Mouse (Mus musculus) heart, embryonic 15.5 days (tissue): Measurements from ENCODE around the gene Prlr. TPM values are rescaled to one million over a fixed set of nuclear protein-coding genes. Genes with fewer than 3 reads are reported as not detected.

Experiments used
- ATAC-seq: fragments of 200-750 bp; cut with Nextera tagmentation; replicated peaks from 2 replicates; pipeline ENCODE4 v1.8.0; 2017; ENCODE audit warnings: low read depth, moderate TSS enrichment; ENCODE audit not compliant: insufficient number of reproducible peaks, insufficient read depth, low FRiP score
- H3K27ac ChIP-seq: fragments of 300-500 bp; sonication (generic); 2 replicates; pipeline ENCODE4 v1.5.1; 2015; ENCODE audit warnings: mild to moderate bottlenecking, inconsistent platforms
- H3K27me3 ChIP-seq: fragments of 300-500 bp; sonication (generic); 2 replicates; pipeline ENCODE4 v1.6.1; 2015; ENCODE audit warnings: inconsistent platforms
- H3K36me3 ChIP-seq: fragments of 300-500 bp; sonication (generic); 2 replicates; pipeline ENCODE4 v1.6.1; 2015; ENCODE audit warnings: mild to moderate bottlenecking, inconsistent platforms
- H3K4me1 ChIP-seq: fragments of 300-500 bp; sonication (generic); replicated peaks from 2 replicates; pipeline ENCODE4 v1.6.1; 2015; ENCODE audit warnings: inconsistent platforms
- H3K4me2 ChIP-seq: fragments of 300-500 bp; sonication (generic); 2 replicates; pipeline ENCODE4 v1.6.1; 2015; ENCODE audit warnings: inconsistent platforms, mild to moderate bottlenecking, moderate library complexity
- H3K4me3 ChIP-seq: fragments of 300-500 bp; sonication (generic); 2 replicates; pipeline ENCODE4 v1.5.1; 2015; ENCODE audit warnings: mild to moderate bottlenecking, inconsistent platforms
- H3K9ac ChIP-seq: fragments of 300-500 bp; sonication (generic); 2 replicates; pipeline ENCODE4 v1.6.1; 2015; ENCODE audit warnings: mild to moderate bottlenecking, inconsistent platforms
- H3K9me3 ChIP-seq: fragments of 300-500 bp; sonication (generic); replicated peaks from 2 replicates; pipeline ENCODE4 v1.6.1; 2016; ENCODE audit warnings: inconsistent platforms
- WGBS: fragments of 180-500 bp; shearing (Covaris S2); methylation state at CpG from one replicate; pipeline ENCODE4 v1.1.7; 2015; ENCODE audit warnings: mixed read lengths; 5-methylcytosine and 5-hydroxymethylcytosine counted together
- polyA plus RNA-seq: library from polyadenylated mRNA; unstranded; fragments of >200 nt; fragmentation: Nextera tagmentation; extraction: Ambion mirVana; gene quantifications from 2 replicates; pipeline ENCODE4 v1.2.1, GENCODE M21; 2015

Gene Prlr
- polyA plus RNA-seq, 1 experiment from 2014 or later, result 1.9 TPM

DNA sequence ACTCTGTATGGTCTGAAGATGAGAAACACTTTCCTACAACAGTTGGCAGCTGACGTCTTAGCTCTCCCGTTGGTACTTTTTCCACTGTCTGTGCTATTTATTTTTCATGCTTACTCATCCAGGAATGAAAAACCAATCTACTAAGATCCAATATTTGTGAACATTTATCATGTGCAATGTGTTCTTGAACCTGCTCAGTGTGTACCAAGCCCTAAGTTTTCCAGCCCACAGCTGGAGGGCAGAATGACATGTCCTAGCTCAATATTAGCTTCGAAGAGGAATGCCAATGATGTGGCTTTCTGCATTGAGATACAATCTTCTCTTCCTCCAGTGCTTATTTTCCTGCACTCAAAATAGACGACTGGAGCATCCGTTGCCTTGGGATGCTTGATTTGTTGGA lies 24.0 kb downstream of the Prlr start:
- Histone ChIP-seq H3K9ac (no peak overlapping the region), H3K27me3 (no peaks in the 10 kb centered on the region), H3K4me2 (no peak overlapping the region), H3K9me3 (no peaks in the 10 kb centered on the region), H3K4me3 (no peak overlapping the region), H3K27ac (no peak overlapping the region), H3K36me3 (no peaks in the 10 kb centered on the region), H3K4me1 (no peaks in the 10 kb centered on the region)
- WGBS, result 73% methylated on average over 5 of the region's 5 CpGs
- ATAC-seq, result no peak

DNA sequence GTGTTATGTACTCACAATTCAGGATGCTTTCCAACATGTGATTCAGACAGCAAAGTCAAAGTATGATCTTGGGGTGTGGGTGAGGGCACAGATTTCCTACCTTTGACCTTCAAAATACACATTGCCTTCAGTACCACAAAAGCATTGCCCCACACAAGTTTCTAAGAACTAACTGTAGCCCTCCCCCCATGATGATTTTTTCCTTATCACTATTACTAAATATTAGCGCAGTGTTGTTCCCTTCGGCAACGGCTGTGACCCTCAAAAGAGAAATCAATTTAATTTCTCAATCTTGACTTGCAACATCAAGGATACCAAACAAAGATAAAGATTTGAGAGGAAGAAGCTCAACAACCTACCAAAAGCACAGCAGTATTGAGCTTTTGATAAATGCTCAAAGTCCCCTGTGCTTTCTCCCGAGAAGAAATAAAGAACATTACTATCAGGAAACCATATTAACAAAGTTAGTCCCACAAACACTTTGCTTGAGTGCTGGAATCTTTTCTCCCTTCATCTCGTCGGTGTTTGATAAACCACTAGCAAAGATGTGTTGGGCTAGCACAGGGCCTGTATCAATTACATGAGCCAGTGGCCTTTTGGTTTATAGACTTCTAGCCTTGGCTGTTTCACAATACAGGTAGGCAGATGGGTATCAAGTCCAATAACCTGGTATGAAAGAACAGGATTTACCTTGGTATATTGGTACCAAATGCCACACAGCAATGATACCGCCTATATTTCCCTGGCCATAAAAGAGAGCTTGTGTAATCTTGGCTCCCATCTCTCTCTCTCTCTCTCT lies 25.7 kb downstream of the Prlr start:
- no peak overlapping the region for H3K4me3 ChIP-seq
- no peak for ATAC-seq

DNA sequence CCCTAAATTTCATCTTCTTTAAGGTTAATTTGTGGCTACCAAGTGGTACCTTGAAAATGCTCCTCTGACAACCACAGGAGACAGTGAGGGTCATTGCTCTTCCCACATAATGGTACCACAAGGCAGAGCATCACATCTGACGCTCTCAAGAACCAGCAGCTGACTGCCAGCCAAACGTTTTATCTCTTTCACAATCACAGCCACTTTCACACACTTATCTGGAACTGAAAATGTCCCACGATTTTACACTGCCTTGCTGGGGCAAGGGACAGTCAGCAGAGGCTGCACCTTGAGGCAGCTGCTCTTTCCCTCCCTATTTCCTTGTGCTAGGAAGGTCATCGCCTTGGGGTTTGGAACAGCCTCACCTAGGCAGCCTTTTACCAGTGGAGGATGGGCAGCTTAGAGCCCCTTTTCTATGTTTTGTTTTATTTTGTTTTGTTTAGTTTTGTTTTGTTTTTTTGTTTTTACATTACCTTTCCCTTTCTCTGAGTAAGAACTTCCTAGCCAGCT lies 33.3 kb downstream of the Prlr start:
- no peak for ATAC-seq
- Histone ChIP-seq H3K4me2 (no peak overlapping the region), H3K27me3 (no peaks in the 10 kb centered on the region), H3K4me1 (no peaks in the 10 kb centered on the region), H3K9me3 (no peaks in the 10 kb centered on the region), H3K4me3 (no peak overlapping the region), H3K9ac (no peak overlapping the region), H3K27ac (no peak overlapping the region), H3K36me3 (no peaks in the 10 kb centered on the region)
- 36% methylated on average over 4 of the region's 4 CpGs for WGBS

More for the DNA sequence above, 25.7 kb downstream of the Prlr start:
- 84% methylated on average over 7 of the region's 7 CpGs for WGBS
- no peaks in the 10 kb centered on the region for H3K27me3 ChIP-seq
- no peak overlapping the region for H3K27ac ChIP-seq
- H3K36me3 ChIP-seq, result no peaks in the 10 kb centered on the region
- H3K9me3 ChIP-seq, result no peaks in the 10 kb centered on the region
- H3K4me1 ChIP-seq, result no peaks in the 10 kb centered on the region
- H3K4me2 ChIP-seq, result no peak overlapping the region
- no peak overlapping the region for H3K9ac ChIP-seq

DNA sequence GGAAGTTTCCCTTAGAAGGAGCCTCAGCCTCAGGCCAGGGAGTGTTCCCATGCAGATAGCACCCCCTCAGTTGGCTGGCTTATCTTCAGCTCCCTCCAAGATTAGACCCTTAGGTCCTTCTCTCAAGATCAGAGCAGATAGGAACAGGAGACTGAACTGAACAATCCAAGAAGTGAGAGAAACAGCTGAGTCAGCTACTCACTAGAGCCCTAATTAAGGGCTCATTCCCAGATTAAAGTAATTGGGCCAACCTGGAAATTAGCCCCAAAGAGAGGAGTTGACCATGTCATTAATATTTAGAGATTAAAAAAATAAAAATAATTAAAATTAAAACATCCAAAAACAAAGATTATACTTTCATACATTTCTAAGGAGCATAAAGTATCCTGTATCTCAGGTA lies 35.0 kb downstream of the Prlr start:
- H3K4me3 ChIP-seq, result no peak overlapping the region
- ATAC-seq, result no peak

DNA sequence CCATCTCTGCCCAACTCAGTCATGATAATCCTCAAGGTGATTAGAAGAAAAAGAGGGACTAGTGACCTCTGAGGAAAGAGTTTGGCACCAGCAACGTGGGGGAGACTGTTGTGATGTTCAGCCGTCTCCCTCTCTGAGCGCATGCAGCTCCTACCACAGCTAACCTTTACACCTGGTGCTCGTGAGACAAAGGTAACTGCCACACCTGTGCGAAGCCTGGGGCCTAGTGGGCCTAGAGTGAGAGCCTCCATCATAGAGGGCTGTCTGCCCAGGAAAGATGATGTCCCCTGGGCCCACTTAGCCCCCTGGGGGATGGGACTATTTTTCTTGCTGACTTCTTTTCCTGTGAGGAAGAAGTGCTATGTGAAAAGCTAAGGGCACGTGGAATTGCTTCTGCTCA lies 36.2 kb downstream of the Prlr start:
- WGBS, result 87% methylated on average over 6 of the region's 6 CpGs
- Histone ChIP-seq H3K4me3 (no peak overlapping the region), H3K27ac (no peak overlapping the region), H3K9me3 (no peaks in the 10 kb centered on the region), H3K4me2 (no peak overlapping the region), H3K27me3 (no peaks in the 10 kb centered on the region), H3K4me1 (no peaks in the 10 kb centered on the region), H3K9ac (no peak overlapping the region), H3K36me3 (no peaks in the 10 kb centered on the region)
- ATAC-seq, result no peak

More for the DNA sequence above, 35.0 kb downstream of the Prlr start:
- no peaks in the 10 kb centered on the region for H3K27me3 ChIP-seq
- H3K4me1 ChIP-seq, result no peaks in the 10 kb centered on the region
- H3K27ac ChIP-seq, result no peak overlapping the region
- no peaks in the 10 kb centered on the region for H3K36me3 ChIP-seq
- no peak overlapping the region for H3K4me2 ChIP-seq
- no peak overlapping the region for H3K9ac ChIP-seq
- H3K9me3 ChIP-seq, result no peaks in the 10 kb centered on the region

DNA sequence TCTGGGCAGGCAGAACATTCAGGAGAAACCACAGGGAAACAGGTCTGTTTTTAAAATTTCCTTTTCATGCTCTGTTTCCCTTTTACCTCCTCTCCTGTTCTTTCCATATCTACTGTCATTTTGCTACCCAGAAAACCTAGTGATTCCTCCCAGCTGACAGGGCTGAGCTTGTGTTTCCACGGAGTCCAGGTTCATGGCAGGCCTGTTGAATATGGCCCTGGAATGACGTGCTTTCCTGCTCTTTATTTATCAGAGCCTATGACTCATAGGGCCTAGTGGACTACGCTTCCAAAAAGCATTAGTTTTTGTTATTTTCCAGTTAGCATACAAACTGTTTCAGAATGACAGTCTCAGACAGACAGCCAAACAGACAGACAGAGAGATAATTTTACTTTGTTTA lies 36.7 kb downstream of the Prlr start:
- Histone ChIP-seq H3K27ac (no peak overlapping the region), H3K4me3 (no peak overlapping the region), H3K4me1 (no peaks in the 10 kb centered on the region), H3K9ac (no peak overlapping the region), H3K36me3 (no peaks in the 10 kb centered on the region), H3K27me3 (no peaks in the 10 kb centered on the region), H3K9me3 (no peaks in the 10 kb centered on the region), H3K4me2 (no peak overlapping the region)
- ATAC-seq, result no peak
- 48% methylated on average over 3 of the region's 3 CpGs for WGBS

DNA sequence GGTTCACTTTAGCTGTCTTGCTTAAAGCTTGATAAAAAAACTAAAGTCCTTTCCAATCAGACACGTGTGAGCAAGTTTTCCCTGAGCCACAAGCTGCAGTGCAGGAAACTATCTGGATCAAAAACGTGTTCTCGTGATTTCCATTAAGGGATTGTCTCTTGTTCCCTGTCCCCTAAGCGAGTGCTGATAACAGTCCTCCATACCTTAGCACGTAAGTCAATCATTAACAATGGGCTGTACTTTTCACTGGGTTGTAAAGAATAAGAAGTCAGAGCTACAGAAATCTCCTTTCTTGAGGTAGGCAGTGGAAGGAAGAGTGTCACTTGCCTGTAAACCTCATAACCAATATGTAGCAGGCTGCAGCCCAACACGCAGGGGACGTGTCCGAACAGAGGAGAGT lies 38.7 kb downstream of the Prlr start:
- Histone ChIP-seq H3K4me1 (no peaks in the 10 kb centered on the region), H3K27me3 (no peaks in the 10 kb centered on the region), H3K36me3 (no peaks in the 10 kb centered on the region), H3K27ac (no peak overlapping the region), H3K9ac (no peak overlapping the region), H3K4me3 (no peak overlapping the region), H3K9me3 (no peaks in the 10 kb centered on the region), H3K4me2 (no peak overlapping the region)
- 70% methylated on average over 8 of the region's 8 CpGs for whole genome bisulfite sequencing
- no peak for ATAC-seq

DNA sequence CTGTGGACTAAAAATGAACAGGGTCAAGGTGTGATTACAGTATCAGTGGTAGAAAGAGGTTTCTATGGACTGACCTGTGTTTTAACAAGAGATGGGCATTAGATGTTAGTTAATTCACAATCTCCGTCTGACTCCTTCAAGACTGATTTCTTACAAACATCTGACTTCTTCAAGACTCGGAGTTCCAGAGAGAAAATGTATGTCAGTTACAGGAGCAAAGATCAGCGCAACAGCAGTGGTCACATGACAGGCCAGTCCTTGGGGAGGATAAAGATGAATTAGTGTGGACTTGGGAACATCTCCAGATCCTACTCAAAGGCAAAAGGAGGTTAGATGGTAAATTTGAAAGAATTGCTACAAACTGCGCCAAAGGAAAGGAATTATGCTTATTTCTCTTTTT lies 39.2 kb downstream of the Prlr start:
- WGBS, result 80% methylated on average over 4 of the region's 4 CpGs
- ATAC-seq, result no peak
- Histone ChIP-seq H3K27ac (no peak overlapping the region), H3K36me3 (no peaks in the 10 kb centered on the region), H3K4me1 (no peaks in the 10 kb centered on the region), H3K9ac (no peak overlapping the region), H3K4me2 (no peak overlapping the region), H3K27me3 (no peaks in the 10 kb centered on the region), H3K4me3 (no peak overlapping the region), H3K9me3 (no peaks in the 10 kb centered on the region)

DNA sequence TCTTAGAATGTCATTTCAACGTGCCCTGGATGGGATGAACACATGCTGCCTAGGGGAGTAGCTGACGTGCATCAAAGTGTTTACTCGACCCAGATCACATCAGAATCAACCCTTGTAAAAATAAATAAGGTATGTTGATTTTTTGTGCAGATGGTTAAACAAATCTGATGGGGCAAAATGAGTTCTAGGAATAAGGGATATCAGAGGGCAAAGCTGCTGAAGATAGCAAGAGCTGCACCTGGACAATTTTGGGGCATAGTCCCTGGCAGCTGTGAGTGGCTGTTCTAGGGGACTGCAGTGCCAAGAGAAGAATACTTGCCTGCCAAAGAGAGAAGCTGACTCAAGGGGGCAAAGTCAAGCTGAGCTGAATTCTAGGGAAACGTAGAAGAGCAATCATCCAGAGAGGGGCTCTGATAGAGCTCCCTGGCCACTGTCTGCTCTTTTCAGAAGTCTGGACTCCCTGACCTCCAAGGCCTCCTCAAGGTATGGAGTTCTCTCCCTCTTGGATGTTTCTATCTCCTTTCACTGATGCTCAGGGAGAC lies 46.6 kb downstream of the Prlr start:
- Histone ChIP-seq H3K9ac (no peak overlapping the region), H3K36me3 (no peaks in the 10 kb centered on the region), H3K4me3 (no peak overlapping the region), H3K4me1 (no peaks in the 10 kb centered on the region), H3K4me2 (no peak overlapping the region), H3K27me3 (no peaks in the 10 kb centered on the region), H3K27ac (no peak overlapping the region), H3K9me3 (no peaks in the 10 kb centered on the region)
- WGBS, result 66% methylated on average over 4 of the region's 4 CpGs
- ATAC-seq, result no peak

DNA sequence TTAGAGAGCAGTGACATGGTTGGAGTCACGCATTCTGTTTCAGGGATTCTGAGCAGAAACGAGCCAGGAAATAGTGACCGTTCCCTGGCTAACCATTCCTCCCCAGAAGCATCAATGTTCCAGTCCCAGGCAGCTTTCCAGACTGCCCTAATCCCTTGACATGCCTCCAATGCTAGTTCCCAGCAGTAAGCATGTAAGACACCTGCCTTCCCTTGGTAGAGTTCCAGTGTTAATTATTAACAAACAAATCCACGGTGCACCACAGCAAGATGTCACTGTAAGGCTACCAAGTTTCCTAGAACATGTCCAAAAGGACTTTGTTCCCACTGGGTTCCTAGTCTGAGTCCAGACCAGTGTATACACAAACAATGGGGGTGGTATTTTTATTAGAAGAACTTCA lies 48.7 kb downstream of the Prlr start:
- H3K4me3 ChIP-seq, result no peak overlapping the region
- 74% methylated on average over 4 of the region's 4 CpGs for WGBS
- H3K4me2 ChIP-seq, result no peak overlapping the region
- no peak for ATAC-seq
- H3K27ac ChIP-seq, result no peak overlapping the region
- H3K36me3 ChIP-seq, result no peaks in the 10 kb centered on the region
- H3K9me3 ChIP-seq, result no peaks in the 10 kb centered on the region
- no peaks in the 10 kb centered on the region for H3K4me1 ChIP-seq
- no peak overlapping the region for H3K9ac ChIP-seq
- no peaks in the 10 kb centered on the region for H3K27me3 ChIP-seq

DNA sequence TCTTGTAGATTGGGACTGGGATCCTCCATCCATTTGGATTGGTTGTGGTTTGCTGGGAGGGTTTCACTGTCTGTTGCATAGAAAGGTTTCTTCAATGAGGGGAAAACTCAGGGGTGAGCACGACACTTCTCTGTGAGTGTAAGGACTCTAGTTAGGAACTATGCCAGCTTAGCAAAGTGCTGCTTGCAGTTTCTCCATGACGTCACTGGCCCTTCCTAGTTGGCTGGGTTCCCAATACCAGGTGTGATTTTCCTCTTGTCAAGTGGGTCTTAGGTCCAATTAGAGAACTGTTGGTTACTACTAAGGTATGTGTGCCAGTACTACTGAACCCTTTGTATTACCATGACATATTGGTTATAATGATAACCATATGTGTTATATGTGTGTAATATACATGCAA lies 51.6 kb downstream of the Prlr start:
- 47% methylated on average over 2 of the region's 2 CpGs for WGBS
- no peaks in the 10 kb centered on the region for H3K36me3 ChIP-seq
- H3K4me1 ChIP-seq, result no peaks in the 10 kb centered on the region
- no peaks in the 10 kb centered on the region for H3K27me3 ChIP-seq
- no peak overlapping the region for H3K9ac ChIP-seq
- H3K4me3 ChIP-seq, result no peak overlapping the region
- no peak overlapping the region for H3K4me2 ChIP-seq
- H3K9me3 ChIP-seq, result no peaks in the 10 kb centered on the region
- H3K27ac ChIP-seq, result no peak overlapping the region
- ATAC-seq, result no peak

DNA sequence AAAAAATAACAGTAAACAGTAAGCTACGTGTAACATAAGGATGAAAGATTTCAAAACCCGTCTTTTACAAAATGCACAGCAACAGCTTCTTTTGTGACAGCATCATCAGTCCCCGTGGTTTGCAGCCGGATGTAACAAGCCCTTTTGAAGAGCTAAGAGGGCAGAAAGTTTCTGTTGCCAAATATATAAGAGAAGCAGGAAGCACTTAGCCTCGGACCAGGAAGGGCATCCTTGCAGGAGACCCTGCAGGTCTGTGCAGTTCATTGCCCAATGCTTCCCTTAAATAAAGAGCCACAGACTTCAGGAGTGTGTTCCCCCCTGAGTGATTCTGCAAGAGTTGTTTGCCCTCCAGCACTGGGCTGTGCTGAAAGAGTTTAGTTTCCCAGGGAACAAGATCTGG lies 58.9 kb downstream of the Prlr start:
- Histone ChIP-seq H3K36me3 (no peaks in the 10 kb centered on the region), H3K27ac (no peak overlapping the region), H3K9ac (no peak overlapping the region), H3K4me2 (no peak overlapping the region), H3K4me3 (no peak overlapping the region), H3K9me3 (no peaks in the 10 kb centered on the region), H3K4me1 (no peaks in the 10 kb centered on the region), H3K27me3 (no peaks in the 10 kb centered on the region)
- WGBS, result 75% methylated on average over 5 of the region's 5 CpGs
- no peak for ATAC-seq
